Mouse (Mus musculus): ENCODE data around the gene Thsd4. TPM values are rescaled to one million over a fixed set of nuclear protein-coding genes. Genes with fewer than 3 reads are reported as not detected.

Thsd4 gene
- polyA plus RNA-seq, 1 experiment from 2014 or later = 4.3 TPM

- WGBS = 85% methylated on average over 1 of the region's 1 CpGs
- no peak overlapping the region for H3K4me3 ChIP-seq (ENCODE audit: low read depth, low read length)
- H3K9ac ChIP-seq (ENCODE audit: low read depth, low read length) = no peak overlapping the region
- H3K27ac ChIP-seq (ENCODE audit: low read length) = no peak overlapping the region
- H3K36me3 ChIP-seq (ENCODE audit: control insufficient read depth, insufficient read depth, low read length) = no peaks in the 10 kb centered on the region
- peaks cover 9% of the 10 kb centered on the region for H3K4me1 ChIP-seq (ENCODE audit: control insufficient read depth, insufficient read depth, low read length)
- H3K4me2 ChIP-seq (ENCODE audit: low read length) = no peak overlapping the region
- ATAC-seq = no peak
- H3K27me3 ChIP-seq (ENCODE audit: control insufficient read depth, insufficient read depth, low read depth, low read length) = no peaks in the 10 kb centered on the region
- peaks cover 3% of the 10 kb centered on the region; the same call in 1 of the 2 replicates for H3K9me3 ChIP-seq (replicated peaks; ENCODE audit: control insufficient read depth, low read length, poor library complexity, severe bottlenecking)
These were observed 371.3 kb downstream of the Thsd4 start for GRCm38 (mm10) chr9:60150511-60150910.

GRCm38 (mm10) chr9:60148988-60149387 is 372.9 kb downstream of the Thsd4 start:
- no peak overlapping the region for H3K9ac ChIP-seq (ENCODE audit: low read depth, low read length)
- H3K36me3 ChIP-seq (ENCODE audit: control insufficient read depth, insufficient read depth, low read length) = no peaks in the 10 kb centered on the region
- ATAC-seq = no peak
- H3K27ac ChIP-seq (ENCODE audit: low read length) = no peak overlapping the region
- no peak overlapping the region for H3K4me3 ChIP-seq (ENCODE audit: low read depth, low read length)
- 9% methylated on average over 7 of the region's 7 CpGs for WGBS
- peak overlapping the region; percentile 12; the same call in 1 of the 2 replicates for H3K4me2 ChIP-seq (ENCODE audit: low read length)
- peaks cover 3% of the 10 kb centered on the region; the same call in 1 of the 2 replicates for H3K9me3 ChIP-seq (replicated peaks; ENCODE audit: control insufficient read depth, low read length, poor library complexity, severe bottlenecking)
- H3K27me3 ChIP-seq (ENCODE audit: control insufficient read depth, insufficient read depth, low read depth, low read length) = no peaks in the 10 kb centered on the region
- H3K4me1 ChIP-seq (ENCODE audit: control insufficient read depth, insufficient read depth, low read length) = peaks cover 9% of the 10 kb centered on the region

GRCm38 (mm10) chr9:60147401-60147800 is 374.4 kb downstream of the Thsd4 start:
- H3K4me2 ChIP-seq (ENCODE audit: low read length) = no peak overlapping the region
- 43% methylated on average over 4 of the region's 4 CpGs for WGBS
- no peaks in the 10 kb centered on the region for H3K36me3 ChIP-seq (ENCODE audit: control insufficient read depth, insufficient read depth, low read length)
- H3K27ac ChIP-seq (ENCODE audit: low read length) = no peak overlapping the region
- no peaks in the 10 kb centered on the region for H3K9me3 ChIP-seq (replicated peaks; ENCODE audit: control insufficient read depth, low read length, poor library complexity, severe bottlenecking)
- no peak overlapping the region for H3K9ac ChIP-seq (ENCODE audit: low read depth, low read length)
- no peaks in the 10 kb centered on the region for H3K27me3 ChIP-seq (ENCODE audit: control insufficient read depth, insufficient read depth, low read depth, low read length)
- no peak overlapping the region for H3K4me3 ChIP-seq (ENCODE audit: low read depth, low read length)
- no peak for ATAC-seq
- H3K4me1 ChIP-seq (ENCODE audit: control insufficient read depth, insufficient read depth, low read length) = peaks cover 9% of the 10 kb centered on the region

GRCm38 (mm10) chr9:60143816-60144215 is 378.0 kb downstream of the Thsd4 start:
- Histone ChIP-seq H3K36me3 (ENCODE audit: control insufficient read depth, insufficient read depth, low read length) (no peaks in the 10 kb centered on the region), H3K9ac (ENCODE audit: low read depth, low read length) (no peak overlapping the region), H3K4me2 (ENCODE audit: low read length) (no peak overlapping the region), H3K27me3 (ENCODE audit: control insufficient read depth, insufficient read depth, low read depth, low read length) (no peaks in the 10 kb centered on the region), H3K4me3 (ENCODE audit: low read depth, low read length) (no peak overlapping the region), H3K4me1 (ENCODE audit: control insufficient read depth, insufficient read depth, low read length) (peaks cover 7% of the 10 kb centered on the region; the same call in 1 of the 2 replicates), H3K27ac (ENCODE audit: low read length) (no peak overlapping the region), H3K9me3 (replicated peaks; ENCODE audit: control insufficient read depth, low read length, poor library complexity, severe bottlenecking) (no peaks in the 10 kb centered on the region)
- ATAC-seq = no peak
- 94% methylated on average over 6 of the region's 6 CpGs for WGBS

- ATAC-seq = no peak
- no peaks in the 10 kb centered on the region for H3K27me3 ChIP-seq (ENCODE audit: control insufficient read depth, insufficient read depth, low read depth, low read length)
- peaks cover 6% of the 10 kb centered on the region; the same call in 1 of the 2 replicates for H3K4me1 ChIP-seq (ENCODE audit: control insufficient read depth, insufficient read depth, low read length)
- H3K4me2 ChIP-seq (ENCODE audit: low read length) = 0 out of 2 replicates have a peak overlapping the region, but pooled peaks have one; percentile 1
- no peak overlapping the region for H3K4me3 ChIP-seq (ENCODE audit: low read depth, low read length)
- peak overlapping the region; percentile 13; the same call in 1 of the 2 replicates for H3K9ac ChIP-seq (ENCODE audit: low read depth, low read length)
- no peaks in the 10 kb centered on the region for H3K36me3 ChIP-seq (ENCODE audit: control insufficient read depth, insufficient read depth, low read length)
- H3K27ac ChIP-seq (ENCODE audit: low read length) = no peak overlapping the region
- no peaks in the 10 kb centered on the region for H3K9me3 ChIP-seq (replicated peaks; ENCODE audit: control insufficient read depth, low read length, poor library complexity, severe bottlenecking)
- 20% methylated on average over 7 of the region's 7 CpGs for WGBS
These were observed 380.7 kb downstream of the Thsd4 start for GRCm38 (mm10) chr9:60141081-60141514.

GRCm38 (mm10) chr9:60140411-60140810 is 381.4 kb downstream of the Thsd4 start:
- H3K36me3 ChIP-seq (ENCODE audit: control insufficient read depth, insufficient read depth, low read length) = no peaks in the 10 kb centered on the region
- H3K27ac ChIP-seq (ENCODE audit: low read length) = no peak overlapping the region
- peaks cover 6% of the 10 kb centered on the region; the same call in 1 of the 2 replicates for H3K4me1 ChIP-seq (ENCODE audit: control insufficient read depth, insufficient read depth, low read length)
- no peak overlapping the region for H3K4me3 ChIP-seq (ENCODE audit: low read depth, low read length)
- no peak overlapping the region for H3K4me2 ChIP-seq (ENCODE audit: low read length)
- H3K9me3 ChIP-seq (replicated peaks; ENCODE audit: control insufficient read depth, low read length, poor library complexity, severe bottlenecking) = no peaks in the 10 kb centered on the region
- H3K9ac ChIP-seq (ENCODE audit: low read depth, low read length) = no peak overlapping the region
- no peaks in the 10 kb centered on the region for H3K27me3 ChIP-seq (ENCODE audit: control insufficient read depth, insufficient read depth, low read depth, low read length)
- ATAC-seq = no peak
- whole genome bisulfite sequencing = 29% methylated on average over 6 of the region's 6 CpGs

GRCm38 (mm10) chr9:60139446-60139845 is 382.4 kb downstream of the Thsd4 start:
- no peaks in the 10 kb centered on the region for H3K36me3 ChIP-seq (ENCODE audit: control insufficient read depth, insufficient read depth, low read length)
- no peaks in the 10 kb centered on the region for H3K9me3 ChIP-seq (replicated peaks; ENCODE audit: control insufficient read depth, low read length, poor library complexity, severe bottlenecking)
- no peak overlapping the region for H3K4me3 ChIP-seq (ENCODE audit: low read depth, low read length)
- no peaks in the 10 kb centered on the region for H3K27me3 ChIP-seq (ENCODE audit: control insufficient read depth, insufficient read depth, low read depth, low read length)
- ATAC-seq = no peak
- H3K4me1 ChIP-seq (ENCODE audit: control insufficient read depth, insufficient read depth, low read length) = peaks cover 6% of the 10 kb centered on the region; the same call in 1 of the 2 replicates
- H3K9ac ChIP-seq (ENCODE audit: low read depth, low read length) = no peak overlapping the region
- no peak overlapping the region for H3K4me2 ChIP-seq (ENCODE audit: low read length)
- no peak overlapping the region for H3K27ac ChIP-seq (ENCODE audit: low read length)
- 74% methylated on average over 10 of the region's 10 CpGs for whole genome bisulfite sequencing

GRCm38 (mm10) chr9:60129235-60129991 is 392.4 kb downstream of the Thsd4 start:
- WGBS = 81% methylated on average over 6 of the region's 6 CpGs
- Histone ChIP-seq H3K4me1 (ENCODE audit: control insufficient read depth, insufficient read depth, low read length) (peaks cover 6% of the 10 kb centered on the region; the same call in 1 of the 2 replicates), H3K9me3 (replicated peaks; ENCODE audit: control insufficient read depth, low read length, poor library complexity, severe bottlenecking) (no peaks in the 10 kb centered on the region), H3K4me2 (ENCODE audit: low read length) (no peak overlapping the region), H3K36me3 (ENCODE audit: control insufficient read depth, insufficient read depth, low read length) (no peaks in the 10 kb centered on the region), H3K9ac (ENCODE audit: low read depth, low read length) (no peak overlapping the region), H3K27ac (ENCODE audit: low read length) (no peak overlapping the region), H3K4me3 (ENCODE audit: low read depth, low read length) (no peak overlapping the region), H3K27me3 (ENCODE audit: control insufficient read depth, insufficient read depth, low read depth, low read length) (no peaks in the 10 kb centered on the region)
- no peak for ATAC-seq

- H3K36me3 ChIP-seq (ENCODE audit: control insufficient read depth, insufficient read depth, low read length) = no peaks in the 10 kb centered on the region
- WGBS = 55% methylated on average over 5 of the region's 5 CpGs
- no peak overlapping the region for H3K4me3 ChIP-seq (ENCODE audit: low read depth, low read length)
- H3K27ac ChIP-seq (ENCODE audit: low read length) = no peak overlapping the region
- H3K4me2 ChIP-seq (ENCODE audit: low read length) = no peak overlapping the region
- H3K9me3 ChIP-seq (replicated peaks; ENCODE audit: control insufficient read depth, low read length, poor library complexity, severe bottlenecking) = no peaks in the 10 kb centered on the region
- H3K4me1 ChIP-seq (ENCODE audit: control insufficient read depth, insufficient read depth, low read length) = peaks cover 11% of the 10 kb centered on the region
- no peaks in the 10 kb centered on the region for H3K27me3 ChIP-seq (ENCODE audit: control insufficient read depth, insufficient read depth, low read depth, low read length)
- no peak for ATAC-seq
- no peak overlapping the region for H3K9ac ChIP-seq (ENCODE audit: low read depth, low read length)
These were observed 394.9 kb downstream of the Thsd4 start for GRCm38 (mm10) chr9:60126961-60127360.
